Mouse (Mus musculus): ENCODE data around the gene Dnah9. TPM values are rescaled to one million over a fixed set of nuclear protein-coding genes. Genes with fewer than 3 reads are reported as not detected.

Dnah9 gene
- total RNA-seq, 1 experiment: 0.09 TPM

- no peak overlapping the region for H3K4me3 ChIP-seq (ENCODE audit: insufficient read depth in 1 of 2, low read depth in 1 of 2, low read length in 2 of 2, poor library complexity in 1 of 2, severe bottlenecking in 1 of 2)
- no peak overlapping the region for H3K9ac ChIP-seq (ENCODE audit: insufficient read depth, low read depth, low read length, poor library complexity, severe bottlenecking)
- DNase-seq (ENCODE audit: low read depth, low spot score): no peak
- no peaks in the 10 kb centered on the region for H3K4me1 ChIP-seq (ENCODE audit: control insufficient read depth in 2 of 2, insufficient read depth in 2 of 2, low read length in 2 of 2, poor library complexity in 1 of 2)
- H3K36me3 ChIP-seq (ENCODE audit: control insufficient read depth, insufficient read depth, low read length, poor library complexity, severe bottlenecking): no peaks in the 10 kb centered on the region
- in situ Hi-C loops (cut with MboI; ENCODE audit: low sequenced_read_pairs in 2 of 2, unreplicated experiment in 2 of 2): no loop called here
- no peak for TF ChIP-seq ZC3H11A (IDR thresholded peaks at IDR 0.05; ENCODE audit: borderline replicate concordance, low read depth, low read length)
- no peak for TF ChIP-seq HCFC1 (IDR thresholded peaks at IDR 0.05; ENCODE audit: borderline replicate concordance, insufficient read depth, low read length)
- TF ChIP-seq CHD2 (IDR thresholded peaks at IDR 0.05; ENCODE audit: low read depth, low read length): no peak
- no peak for TF ChIP-seq ZNF384 (IDR thresholded peaks at IDR 0.05; ENCODE audit: low read depth, low read length)
- no peak for TF ChIP-seq MAFK (IDR thresholded peaks at IDR 0.05; ENCODE audit: insufficient read depth, low read depth, low read length)
- no peaks in the 10 kb centered on the region for H3K9me3 ChIP-seq (ENCODE audit: control insufficient read depth, insufficient read depth, low read depth, low read length)
- no peak overlapping the region for H3K27ac ChIP-seq (ENCODE audit: insufficient read depth, low read depth, low read length, poor library complexity, severe bottlenecking)
Observed at GRCm38 (mm10) chr11:66049146-66049545, 119.2 kb downstream of the Dnah9 start.

- Histone ChIP-seq H3K27ac (ENCODE audit: insufficient read depth, low read depth, low read length, poor library complexity, severe bottlenecking) (no peak overlapping the region), H3K4me3 (ENCODE audit: insufficient read depth in 1 of 2, low read depth in 1 of 2, low read length in 2 of 2, poor library complexity in 1 of 2, severe bottlenecking in 1 of 2) (no peak overlapping the region), H3K9me3 (ENCODE audit: control insufficient read depth, insufficient read depth, low read depth, low read length) (no peaks in the 10 kb centered on the region), H3K9ac (ENCODE audit: insufficient read depth, low read depth, low read length, poor library complexity, severe bottlenecking) (no peak overlapping the region), H3K36me3 (ENCODE audit: control insufficient read depth, insufficient read depth, low read length, poor library complexity, severe bottlenecking) (no peaks in the 10 kb centered on the region), H3K4me1 (ENCODE audit: control insufficient read depth in 2 of 2, insufficient read depth in 2 of 2, low read length in 2 of 2, poor library complexity in 1 of 2) (no peaks in the 10 kb centered on the region)
- no peak for DNase-seq (ENCODE audit: low read depth, low spot score)
- in situ Hi-C loops (cut with MboI; ENCODE audit: low sequenced_read_pairs in 2 of 2, unreplicated experiment in 2 of 2): no loop called here
- no peak for TF ChIP-seq CHD2 (IDR thresholded peaks at IDR 0.05; ENCODE audit: low read depth, low read length)
- TF ChIP-seq ZNF384 (IDR thresholded peaks at IDR 0.05; ENCODE audit: low read depth, low read length): no peak
- no peak for TF ChIP-seq MAFK (IDR thresholded peaks at IDR 0.05; ENCODE audit: insufficient read depth, low read depth, low read length)
- no peak for TF ChIP-seq ZC3H11A (IDR thresholded peaks at IDR 0.05; ENCODE audit: borderline replicate concordance, low read depth, low read length)
- no peak for TF ChIP-seq HCFC1 (IDR thresholded peaks at IDR 0.05; ENCODE audit: borderline replicate concordance, insufficient read depth, low read length)
Observed at GRCm38 (mm10) chr11:66046594-66047193, 121.7 kb downstream of the Dnah9 start.

GRCm38 (mm10) chr11:66043635-66044034 lies 124.7 kb downstream of the Dnah9 start:
- no peaks in the 10 kb centered on the region for H3K4me1 ChIP-seq (ENCODE audit: control insufficient read depth in 2 of 2, insufficient read depth in 2 of 2, low read length in 2 of 2, poor library complexity in 1 of 2)
- no peak for DNase-seq (ENCODE audit: low read depth, low spot score)
- in situ Hi-C loops (cut with MboI; ENCODE audit: low sequenced_read_pairs in 2 of 2, unreplicated experiment in 2 of 2): no loop called here

GRCm38 (mm10) chr11:66042531-66042930 lies 125.8 kb downstream of the Dnah9 start:
- H3K36me3 ChIP-seq (ENCODE audit: control insufficient read depth, insufficient read depth, low read length, poor library complexity, severe bottlenecking): no peaks in the 10 kb centered on the region
- H3K4me1 ChIP-seq (ENCODE audit: control insufficient read depth in 2 of 2, insufficient read depth in 2 of 2, low read length in 2 of 2, poor library complexity in 1 of 2): no peaks in the 10 kb centered on the region
- no peak for TF ChIP-seq CHD2 (IDR thresholded peaks at IDR 0.05; ENCODE audit: low read depth, low read length)
- TF ChIP-seq ZC3H11A (IDR thresholded peaks at IDR 0.05; ENCODE audit: borderline replicate concordance, low read depth, low read length): no peak
- TF ChIP-seq HCFC1 (IDR thresholded peaks at IDR 0.05; ENCODE audit: borderline replicate concordance, insufficient read depth, low read length): no peak
- no peak for TF ChIP-seq ZNF384 (IDR thresholded peaks at IDR 0.05; ENCODE audit: low read depth, low read length)
- no peak for TF ChIP-seq MAFK (IDR thresholded peaks at IDR 0.05; ENCODE audit: insufficient read depth, low read depth, low read length)
- no peak for DNase-seq (ENCODE audit: low read depth, low spot score)
- H3K9me3 ChIP-seq (ENCODE audit: control insufficient read depth, insufficient read depth, low read depth, low read length): no peaks in the 10 kb centered on the region
- no peak overlapping the region for H3K4me3 ChIP-seq (ENCODE audit: insufficient read depth in 1 of 2, low read depth in 1 of 2, low read length in 2 of 2, poor library complexity in 1 of 2, severe bottlenecking in 1 of 2)
- in situ Hi-C loops (cut with MboI; ENCODE audit: low sequenced_read_pairs in 2 of 2, unreplicated experiment in 2 of 2): no loop called here
- no peak overlapping the region for H3K27ac ChIP-seq (ENCODE audit: insufficient read depth, low read depth, low read length, poor library complexity, severe bottlenecking)
- H3K9ac ChIP-seq (ENCODE audit: insufficient read depth, low read depth, low read length, poor library complexity, severe bottlenecking): no peak overlapping the region

More at GRCm38 (mm10) chr11:66043635-66044034, 124.7 kb downstream of the Dnah9 start:
- TF ChIP-seq ZC3H11A (IDR thresholded peaks at IDR 0.05; ENCODE audit: borderline replicate concordance, low read depth, low read length) (no peak), ZNF384 (IDR thresholded peaks at IDR 0.05; ENCODE audit: low read depth, low read length) (no peak), MAFK (IDR thresholded peaks at IDR 0.05; ENCODE audit: insufficient read depth, low read depth, low read length) (no peak), CHD2 (IDR thresholded peaks at IDR 0.05; ENCODE audit: low read depth, low read length) (no peak), HCFC1 (IDR thresholded peaks at IDR 0.05; ENCODE audit: borderline replicate concordance, insufficient read depth, low read length) (no peak)
- H3K4me3 ChIP-seq (ENCODE audit: insufficient read depth in 1 of 2, low read depth in 1 of 2, low read length in 2 of 2, poor library complexity in 1 of 2, severe bottlenecking in 1 of 2): no peak overlapping the region
- no peak overlapping the region for H3K9ac ChIP-seq (ENCODE audit: insufficient read depth, low read depth, low read length, poor library complexity, severe bottlenecking)
- no peaks in the 10 kb centered on the region for H3K9me3 ChIP-seq (ENCODE audit: control insufficient read depth, insufficient read depth, low read depth, low read length)
- no peaks in the 10 kb centered on the region for H3K36me3 ChIP-seq (ENCODE audit: control insufficient read depth, insufficient read depth, low read length, poor library complexity, severe bottlenecking)
- no peak overlapping the region for H3K27ac ChIP-seq (ENCODE audit: insufficient read depth, low read depth, low read length, poor library complexity, severe bottlenecking)

Measured in ES-E14 (cell line).